Mouse (Mus musculus) kidney, embryonic 16.5 days (tissue): ENCODE results near the gene Mtfr1l. TPM values are rescaled to one million over a fixed set of nuclear protein-coding genes. Genes with fewer than 3 reads are reported as not detected.
"Not testable (repeated sequence)": the region's sequence is repeated elsewhere in the genome, so short reads cannot be mapped to it uniquely, and the experiment has no call there.

Source experiments
- ATAC-seq: fragments of 200-750 bp; cut with Nextera tagmentation; 2 replicates; pipeline ENCODE4 v1.8.0; 2017; ENCODE audit warnings: moderate TSS enrichment; ENCODE audit not compliant: low FRiP score, low TSS enrichment
- H3K27ac ChIP-seq: fragments of 300-500 bp; sonication (generic); 2 replicates; pipeline ENCODE4 v1.5.1; 2014; ENCODE audit warnings: low read length
- H3K27me3 ChIP-seq: fragments of 300-500 bp; sonication (generic); 2 replicates; pipeline ENCODE4 v1.6.1; 2014; ENCODE audit warnings: low read length, control low read depth, mixed read lengths; ENCODE audit not compliant: insufficient read depth
- H3K36me3 ChIP-seq: fragments of 300-500 bp; sonication (generic); 2 replicates; pipeline ENCODE4 v1.6.1; 2014; ENCODE audit warnings: low read length, control low read depth, mixed read lengths; ENCODE audit not compliant: insufficient read depth
- H3K4me1 ChIP-seq: fragments of 300-500 bp; sonication (generic); 2 replicates; pipeline ENCODE4 v1.6.1; 2014; ENCODE audit warnings: low read length, control low read depth, mixed read lengths; ENCODE audit not compliant: insufficient read depth
- H3K4me2 ChIP-seq: fragments of 300-500 bp; sonication (generic); replicated peaks from 2 replicates; pipeline ENCODE4 v1.6.1; 2014; ENCODE audit warnings: low read depth, low read length
- H3K4me3 ChIP-seq: fragments of 300-500 bp; sonication (generic); 2 replicates; pipeline ENCODE4 v1.5.1; 2014; ENCODE audit warnings: mild to moderate bottlenecking, low read length
- H3K9ac ChIP-seq: fragments of 300-500 bp; sonication (generic); replicated peaks from 2 replicates; pipeline ENCODE4 v1.6.1; 2014; ENCODE audit warnings: low read length
- H3K9me3 ChIP-seq: fragments of 300-500 bp; sonication (generic); 2 replicates; pipeline ENCODE4 v1.6.1; 2016; ENCODE audit warnings: low read length, control low read depth
- WGBS: fragments of 180-500 bp; shearing (Covaris S2); extraction: QIAGEN DNeasy Blood & Tissue Kit; methylation state at CpG from one replicate; pipeline ENCODE4 v1.1.7; 2014; 5-methylcytosine and 5-hydroxymethylcytosine counted together
- polyA plus RNA-seq: library from polyadenylated mRNA; unstranded; fragments of >200 nt; fragmentation: Nextera tagmentation; extraction: Ambion mirVana; gene quantifications from 2 replicates; pipeline ENCODE4 v1.2.1, GENCODE M21; 2015

Mtfr1l gene
- polyA plus RNA-seq, 1 experiment from 2014 or later, result 127 TPM

- H3K9me3 ChIP-seq, result no peaks in the 10 kb centered on the region
- peak overlapping the region; percentile 96 for H3K4me2 ChIP-seq
- peak overlapping the region; percentile 53 for H3K9ac ChIP-seq
- WGBS, result 13% methylated on average over 6 of the region's 6 CpGs
- H3K27me3 ChIP-seq, result no peaks in the 10 kb centered on the region
- H3K36me3 ChIP-seq, result no peaks in the 10 kb centered on the region
- H3K4me1 ChIP-seq, result peaks cover 30% of the 10 kb centered on the region
- peak; percentile 20; the same call in 1 of the 2 replicates for ATAC-seq
- H3K4me3 ChIP-seq, result peak overlapping the region; percentile 59
- H3K27ac ChIP-seq, result no peak overlapping the region; the same call in 1 of the 2 replicates
Observed at GRCm38 (mm10) chr4:134497223-134497622, 38.0 kb downstream of the Mtfr1l start.

GRCm38 (mm10) chr4:134496595-134497210 lies 38.5 kb downstream of the Mtfr1l start, which contains the start of gene Paqr7:
TSS of gene Paqr7 (plus strand) at chr4:134496697.
- Histone ChIP-seq H3K4me3 (peak within 1 kb of the TSS; percentile 59), H3K27me3 (no peaks in the 10 kb centered on the region), H3K9me3 (no peaks in the 10 kb centered on the region), H3K36me3 (no peaks in the 10 kb centered on the region), H3K4me2 (peak within 1 kb of the TSS; percentile 96), H3K4me1 (peaks cover 30% of the 10 kb centered on the region), H3K27ac (peak within 1 kb of the TSS; percentile 7; the same call in 1 of the 2 replicates), H3K9ac (peak within 1 kb of the TSS; percentile 53)
- ATAC-seq, result peak; percentile 81
- 7% methylated on average over 35 of the region's 35 CpGs for WGBS

- Histone ChIP-seq H3K27ac (0 out of 2 replicates have a peak overlapping the region, but pooled peaks have one; percentile 4), H3K4me3 (no peak overlapping the region), H3K4me1 (peaks cover 30% of the 10 kb centered on the region), H3K4me2 (no peak overlapping the region), H3K36me3 (no peaks in the 10 kb centered on the region), H3K9ac (no peak overlapping the region), H3K27me3 (no peaks in the 10 kb centered on the region), H3K9me3 (no peaks in the 10 kb centered on the region)
- ATAC-seq, result no peak
- WGBS, result 68% methylated on average over 5 of the region's 5 CpGs
Observed at GRCm38 (mm10) chr4:134495546-134495923, 39.7 kb downstream of the Mtfr1l start.

GRCm38 (mm10) chr4:134494780-134495545 lies 40.2 kb downstream of the Mtfr1l start:
- Histone ChIP-seq H3K4me2 (no peak overlapping the region), H3K9ac (no peak overlapping the region), H3K4me3 (no peak overlapping the region), H3K36me3 (no peaks in the 10 kb centered on the region), H3K27me3 (no peaks in the 10 kb centered on the region), H3K27ac (no peak overlapping the region), H3K9me3 (no peaks in the 10 kb centered on the region), H3K4me1 (peaks cover 30% of the 10 kb centered on the region)
- 57% methylated on average over 16 of the region's 16 CpGs for WGBS
- peak; percentile 19; the same call in 1 of the 2 replicates for ATAC-seq

- not testable (repeated sequence) for ATAC-seq, H3K9me3 ChIP-seq, H3K4me2 ChIP-seq, H3K9ac ChIP-seq, H3K27me3 ChIP-seq, H3K27ac ChIP-seq, H3K36me3 ChIP-seq, H3K4me3 ChIP-seq
- 91% methylated on average over 6 of the region's 6 CpGs for WGBS
- peaks cover 30% of the 10 kb centered on the region for H3K4me1 ChIP-seq
Observed at GRCm38 (mm10) chr4:134494161-134494560, 41.0 kb downstream of the Mtfr1l start.

GRCm38 (mm10) chr4:134491716-134492115 lies 43.5 kb downstream of the Mtfr1l start:
- Histone ChIP-seq H3K9ac (no peak overlapping the region), H3K4me2 (no peak overlapping the region), H3K4me3 (no peak overlapping the region), H3K36me3 (no peaks in the 10 kb centered on the region), H3K27me3 (no peaks in the 10 kb centered on the region), H3K9me3 (no peaks in the 10 kb centered on the region), H3K27ac (no peak overlapping the region), H3K4me1 (peaks cover 23% of the 10 kb centered on the region)
- no peak for ATAC-seq
- 62% methylated on average over 6 of the region's 6 CpGs for WGBS

GRCm38 (mm10) chr4:134489986-134490665 lies 45.1 kb downstream of the Mtfr1l start:
- H3K4me3 ChIP-seq, result no peak overlapping the region
- 79% methylated on average over 11 of the region's 11 CpGs for WGBS

GRCm38 (mm10) chr4:134488211-134488610 lies 47.0 kb downstream of the Mtfr1l start:
- peaks cover 2% of the 10 kb centered on the region; the same call in 1 of the 2 replicates for H3K27me3 ChIP-seq
- 87% methylated on average over 5 of the region's 5 CpGs for WGBS
- no peak overlapping the region for H3K4me2 ChIP-seq
- H3K27ac ChIP-seq, result no peak overlapping the region
- no peak overlapping the region for H3K9ac ChIP-seq
- ATAC-seq, result no peak
- no peaks in the 10 kb centered on the region for H3K4me1 ChIP-seq
- no peak overlapping the region for H3K4me3 ChIP-seq
- no peaks in the 10 kb centered on the region for H3K36me3 ChIP-seq
- H3K9me3 ChIP-seq, result no peaks in the 10 kb centered on the region

More at GRCm38 (mm10) chr4:134489986-134490665, 45.1 kb downstream of the Mtfr1l start:
- no peaks in the 10 kb centered on the region for H3K9me3 ChIP-seq
- no peak for ATAC-seq
- H3K9ac ChIP-seq, result no peak overlapping the region
- H3K27ac ChIP-seq, result no peak overlapping the region
- no peaks in the 10 kb centered on the region for H3K36me3 ChIP-seq
- H3K27me3 ChIP-seq, result no peaks in the 10 kb centered on the region
- no peak overlapping the region for H3K4me2 ChIP-seq
- H3K4me1 ChIP-seq, result peaks cover 7% of the 10 kb centered on the region

- Histone ChIP-seq H3K4me1 (no peaks in the 10 kb centered on the region), H3K4me2 (no peak overlapping the region), H3K36me3 (no peaks in the 10 kb centered on the region), H3K4me3 (no peak overlapping the region), H3K9me3 (no peaks in the 10 kb centered on the region), H3K27ac (no peak overlapping the region), H3K27me3 (peaks cover 5% of the 10 kb centered on the region; the same call in 1 of the 2 replicates), H3K9ac (no peak overlapping the region)
- WGBS, result 88% methylated on average over 5 of the region's 5 CpGs
- no peak for ATAC-seq
Observed at GRCm38 (mm10) chr4:134485151-134485900, 49.9 kb downstream of the Mtfr1l start.
